In the genomic region with DNA sequence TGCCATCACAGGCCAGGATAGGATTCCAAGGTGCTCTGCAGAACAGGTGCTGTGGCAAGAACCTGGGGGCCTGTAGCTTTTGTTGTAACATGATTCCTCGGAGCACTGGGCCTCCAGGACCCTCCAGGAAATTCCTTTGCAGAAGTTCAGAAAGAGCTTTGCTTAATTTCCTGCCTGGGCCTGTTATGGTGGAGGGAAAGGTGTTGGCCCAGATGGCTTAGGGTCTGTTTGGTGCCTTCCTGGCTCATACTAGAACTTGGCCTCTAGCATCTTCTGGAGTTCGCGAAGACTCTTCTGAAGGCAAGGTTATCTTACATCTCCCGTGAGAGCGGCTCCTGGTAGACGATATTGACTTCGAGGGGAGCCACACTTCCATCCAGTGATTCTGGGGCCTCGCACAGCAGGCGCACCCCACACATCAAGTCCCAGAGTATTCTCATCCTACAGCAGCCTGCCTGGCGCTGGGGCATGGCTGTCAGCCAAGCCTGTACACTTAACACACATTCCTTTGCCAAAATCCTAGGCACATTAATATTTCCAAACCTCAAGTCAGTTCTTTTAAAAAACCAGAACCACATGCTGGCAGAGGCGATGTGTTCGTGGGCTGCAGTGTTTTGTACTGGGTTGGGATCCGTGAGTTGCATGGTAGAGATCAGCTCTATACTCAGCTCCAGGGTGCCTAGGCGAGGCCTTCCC, we compare ENCODE assay signal across 13 mouse cellular contexts. TPM values are rescaled to one million over a fixed set of nuclear protein-coding genes. Genes with fewer than 3 reads are reported as not detected.
DNase-seq lines count a peak whose midpoint lies in the region; ATAC-seq and TF ChIP-seq lines count a peak whose summit lies in the region.
"Had no signal": no experiment of that assay in that cellular context is flagged by ENCODE, and none has a peak within 500 bp of the region (broad histone marks: within the 10 kb centered on the region; RNA-seq: fewer than 3 reads in every experiment).

No protein-coding gene starts in this region.

- H3K36me3 ChIP-seq in intestine, embryonic 14.5 days (ENCODE audit: control insufficient read depth, insufficient read depth, low read length): no peaks in the 10 kb centered on the region
- H3K36me3 ChIP-seq in intestine, postnatal 0 days (ENCODE audit: control insufficient read depth, insufficient read depth): no peaks in the 10 kb centered on the region
- H3K36me3 ChIP-seq in embryonic facial prominence, embryonic 13.5 days: no peaks in the 10 kb centered on the region
- H3K36me3 ChIP-seq in liver, postnatal 0 days (replicated peaks; ENCODE audit: insufficient read depth, low read length): no peaks in the 10 kb centered on the region
- H3K36me3 ChIP-seq: heart, embryonic 10.5 days; midbrain, embryonic 10.5 days had no signal

- no peak overlapping the region for H3K4me2 ChIP-seq in intestine, embryonic 14.5 days (ENCODE audit: low read length)
- H3K4me2 ChIP-seq in intestine, postnatal 0 days (replicated peaks; ENCODE audit: low read depth): no peak overlapping the region
- H3K4me2 ChIP-seq in embryonic facial prominence, embryonic 13.5 days: no peak overlapping the region
- no peak overlapping the region for H3K4me2 ChIP-seq in liver, postnatal 0 days (ENCODE audit: low read depth, low read length)

- no peak overlapping the region for H3K9ac ChIP-seq in intestine, embryonic 14.5 days (ENCODE audit: low read length)
- no peak overlapping the region for H3K9ac ChIP-seq in intestine, postnatal 0 days (ENCODE audit: low read depth, low read length)
- H3K9ac ChIP-seq in embryonic facial prominence, embryonic 13.5 days: no peak overlapping the region
- no peak overlapping the region for H3K9ac ChIP-seq in liver, postnatal 0 days (replicated peaks)

- intact Hi-C loops in left cerebral cortex, postnatal 25 days (cut with DNase I): no loop called here

- peaks cover 10% of the 10 kb centered on the region for H3K4me1 ChIP-seq in intestine, embryonic 14.5 days (replicated peaks; ENCODE audit: control insufficient read depth, insufficient read depth, low read length)
- H3K4me1 ChIP-seq in intestine, postnatal 0 days (replicated peaks; ENCODE audit: control insufficient read depth, insufficient read depth, low read length): no peaks in the 10 kb centered on the region
- peaks cover 51% of the 10 kb centered on the region for H3K4me1 ChIP-seq in embryonic facial prominence, embryonic 13.5 days
- peaks cover 15% of the 10 kb centered on the region for H3K4me1 ChIP-seq in liver, postnatal 0 days (ENCODE audit: insufficient read depth)

- H3K4me3 ChIP-seq in intestine, embryonic 14.5 days (ENCODE audit: low read depth, low read length): no peak overlapping the region
- no peak overlapping the region for H3K4me3 ChIP-seq in intestine, postnatal 0 days (ENCODE audit: low read depth, low read length)
- no peak overlapping the region for H3K4me3 ChIP-seq in embryonic facial prominence, embryonic 13.5 days
- no peak overlapping the region for H3K4me3 ChIP-seq in liver, postnatal 0 days (ENCODE audit: low read depth, low read length)
- H3K4me3 ChIP-seq: erythroblast, embryonic 14.5 days; heart, embryonic 10.5 days; midbrain, embryonic 10.5 days had no signal

- no peak for ATAC-seq in intestine, embryonic 14.5 days (replicated peaks; ENCODE audit: low FRiP score, low TSS enrichment, low read depth)
- ATAC-seq in intestine, postnatal 0 days: no peak
- ATAC-seq in embryonic facial prominence, embryonic 13.5 days (ENCODE audit: insufficient number of reproducible peaks, insufficient read depth, low FRiP score, low TSS enrichment, low read depth): peak; percentile 78
- no peak for ATAC-seq in liver, postnatal 0 days

- H3K27ac ChIP-seq in intestine, embryonic 14.5 days (ENCODE audit: low read depth): peak overlapping the region; percentile 67; the same call in 1 of the 2 replicates
- H3K27ac ChIP-seq in intestine, postnatal 0 days (ENCODE audit: low read depth, low read length): no peak overlapping the region
- peak overlapping the region; percentile 96 for H3K27ac ChIP-seq in embryonic facial prominence, embryonic 13.5 days
- H3K27ac ChIP-seq in liver, postnatal 0 days (ENCODE audit: low read depth): no peak overlapping the region
- H3K27ac ChIP-seq: heart, embryonic 10.5 days; midbrain, embryonic 10.5 days had no signal

- H3K9me3 ChIP-seq in intestine, embryonic 14.5 days (ENCODE audit: control insufficient read depth, low read length): no peaks in the 10 kb centered on the region
- H3K9me3 ChIP-seq in intestine, postnatal 0 days (ENCODE audit: control insufficient read depth): no peaks in the 10 kb centered on the region
- no peaks in the 10 kb centered on the region for H3K9me3 ChIP-seq in embryonic facial prominence, embryonic 13.5 days
- H3K9me3 ChIP-seq in liver, postnatal 0 days (ENCODE audit: low read length): no peaks in the 10 kb centered on the region
- H3K9me3 ChIP-seq: heart, embryonic 10.5 days; midbrain, embryonic 10.5 days had no signal

- H3K27me3 ChIP-seq in intestine, embryonic 14.5 days (replicated peaks; ENCODE audit: control insufficient read depth, insufficient read depth, low read length): 0 out of 2 replicates have a peak, but pooled peaks cover 2% of the 10 kb centered on the region
- H3K27me3 ChIP-seq in intestine, postnatal 0 days (replicated peaks; ENCODE audit: control insufficient read depth, insufficient read depth, low read length): no peaks in the 10 kb centered on the region
- H3K27me3 ChIP-seq in embryonic facial prominence, embryonic 13.5 days: no peaks in the 10 kb centered on the region
- H3K27me3 ChIP-seq in liver, postnatal 0 days (ENCODE audit: insufficient read depth, low read length): no peaks in the 10 kb centered on the region

- no peak for DNase-seq in intestine, embryonic 14.5 days (ENCODE audit: low spot score)
- DNase-seq in NIH3T3 (ENCODE audit: low read depth): peak; percentile 21
- peak; percentile 47 to 84 for DNase-seq in left cerebral cortex, postnatal 25 days (ENCODE audit: low spot score in 2 of 2)
- no peak for DNase-seq in gastrocnemius, adult 8-10 months (ENCODE audit: low spot score in 2 of 2)
- DNase-seq in liver, postnatal 0 days: no peak
- DNase-seq in urinary bladder, postnatal 10 days (ENCODE audit: low spot score): no peak
- DNase-seq: kidney, postnatal 36 days; thymus, adult 18-20 months had no signal

- WGBS in intestine, embryonic 14.5 days: 65% methylated on average over 14 of the region's 14 CpGs
- WGBS in intestine, postnatal 0 days: 68% methylated on average over 14 of the region's 14 CpGs
- 27% methylated on average over 14 of the region's 14 CpGs for WGBS in embryonic facial prominence, embryonic 13.5 days
- WGBS in liver, postnatal 0 days (ENCODE audit: insufficient replicate concordance): 73% methylated on average over 14 of the region's 14 CpGs

- TF ChIP-seq EP300 in liver, postnatal 0 days (IDR thresholded peaks at IDR 0.05; ENCODE audit: low read depth): no peak

- no peak for TF ChIP-seq CTCF in intestine, postnatal 0 days (IDR thresholded peaks at IDR 0.05; ENCODE audit: low read depth)
- TF ChIP-seq CTCF in liver, postnatal 0 days (IDR thresholded peaks at IDR 0.05; ENCODE audit: low read depth): no peak

RNA-seq across cellular contexts. Expression of a gene that starts 54.5 kb away (rescaled TPM):
- polyA plus RNA-seq in intestine, embryonic 14.5 days (2014; fragmentation: Nextera tagmentation; extraction: Ambion mirVana): 5.3 and 5.7 TPM in 2 replicates
- polyA plus RNA-seq in intestine, postnatal 0 days (2015; fragmentation: Nextera tagmentation; extraction: Ambion mirVana): 19.3 and 19.4 TPM in 2 replicates
- polyA plus RNA-seq in embryonic facial prominence, embryonic 13.5 days (2015; fragmentation: Nextera tagmentation; extraction: Ambion mirVana): 589 and 679 TPM in 2 replicates
- total RNA-seq in left cerebral cortex, postnatal 25 days (2021): 100 to 1,000 TPM; 130 to 158 TPM
- 10 to 100 TPM; 21.4 to 40.0 (median 28.6) TPM for total RNA-seq in gastrocnemius, adult 8-10 months (2022)
- polyA plus RNA-seq in liver, postnatal 0 days (2015; fragmentation: Nextera tagmentation; extraction: Ambion mirVana): 0.06 and 0.12 TPM in 2 replicates
- polyA plus RNA-seq: erythroblast, embryonic 14.5 days had no signal

Comparison
In these comparisons a context has a peak if more than half of its experiments do, and no peak if none do; other contexts are left out.
1. H3K27ac ChIP-seq: peak in intestine, embryonic 14.5 days (single experiment) and embryonic facial prominence, embryonic 13.5 days (single experiment); none in intestine, postnatal 0 days (single experiment) and liver, postnatal 0 days (single experiment).
2. DNase-seq: peak in NIH3T3 (single experiment) and left cerebral cortex, postnatal 25 days (2 of 2); none in intestine, embryonic 14.5 days (single experiment), gastrocnemius, adult 8-10 months (0 of 2), liver, postnatal 0 days (single experiment) and urinary bladder, postnatal 10 days (single experiment).
3. RNA of a gene that starts 54.5 kb away (polyA plus RNA-seq): 589 to 679 TPM in embryonic facial prominence, embryonic 13.5 days; 19.3 to 19.4 TPM in intestine, postnatal 0 days, 5.3 to 5.7 TPM in intestine, embryonic 14.5 days and 0.06 to 0.12 TPM in liver, postnatal 0 days; every median in the first group is over 10 times any median in the second.